Mouse (Mus musculus) hindbrain, embryonic 11.5 days (tissue): ENCODE measurements at regions not wholly inside any gene's neighbourhood (a gene's known extent, or its start where the extent isn't known, plus 50 kb on each side); places are given as distances from the start of the nearest gene placed in this dataset.

Experiments used
- ATAC-seq: fragments of 200-750 bp; cut with Nextera tagmentation; 2 replicates; pipeline ENCODE4 v1.8.0; 2017; ENCODE audit warnings: mild to moderate bottlenecking, moderate TSS enrichment, moderate library complexity; ENCODE audit not compliant: low FRiP score
- DNase-seq: peaks from one replicate; pipeline ENCODE4 v3.0.0-alpha.2; 2015; ENCODE audit warnings: low spot score
- H3K27ac ChIP-seq: fragments of 300-500 bp; sonication (generic); 2 replicates; pipeline ENCODE4 v1.5.1; 2014; ENCODE audit warnings: mild to moderate bottlenecking, low read depth, low read length
- H3K27me3 ChIP-seq: fragments of 300-500 bp; sonication (generic); 2 replicates; pipeline ENCODE4 v1.6.1; 2014; ENCODE audit warnings: mild to moderate bottlenecking, low read length, moderate library complexity, mixed read lengths; ENCODE audit not compliant: control insufficient read depth, insufficient read depth
- H3K36me3 ChIP-seq: fragments of 300-500 bp; sonication (generic); 2 replicates; pipeline ENCODE4 v1.6.1; 2014; ENCODE audit warnings: mild to moderate bottlenecking, low read length, moderate library complexity, mixed read lengths; ENCODE audit not compliant: control insufficient read depth, insufficient read depth
- H3K4me1 ChIP-seq: fragments of 300-500 bp; sonication (generic); replicated peaks from 2 replicates; pipeline ENCODE4 v1.6.1; 2014; ENCODE audit warnings: low read length, mixed read lengths; ENCODE audit not compliant: control insufficient read depth, insufficient read depth
- H3K4me2 ChIP-seq: fragments of 300-500 bp; sonication (generic); replicated peaks from 2 replicates; pipeline ENCODE4 v1.6.1; 2014; ENCODE audit warnings: mild to moderate bottlenecking, low read depth, low read length
- H3K4me3 ChIP-seq: fragments of 300-500 bp; sonication (generic); 2 replicates; pipeline ENCODE4 v1.5.1; 2014; ENCODE audit warnings: low read depth, low read length
- H3K9ac ChIP-seq: fragments of 300-500 bp; sonication (generic); 2 replicates; pipeline ENCODE4 v1.6.1; 2014; ENCODE audit warnings: low read depth, low read length
- H3K9me3 ChIP-seq: fragments of 300-500 bp; sonication (generic); 2 replicates; pipeline ENCODE4 v1.6.1; 2016; ENCODE audit warnings: low read length; ENCODE audit not compliant: control insufficient read depth
- WGBS: fragments of 180-500 bp; shearing (Covaris S2); extraction: QIAGEN DNeasy Blood & Tissue Kit; methylation state at CpG from one replicate; pipeline ENCODE4 v1.1.7; 2014; 5-methylcytosine and 5-hydroxymethylcytosine counted together

DNA sequence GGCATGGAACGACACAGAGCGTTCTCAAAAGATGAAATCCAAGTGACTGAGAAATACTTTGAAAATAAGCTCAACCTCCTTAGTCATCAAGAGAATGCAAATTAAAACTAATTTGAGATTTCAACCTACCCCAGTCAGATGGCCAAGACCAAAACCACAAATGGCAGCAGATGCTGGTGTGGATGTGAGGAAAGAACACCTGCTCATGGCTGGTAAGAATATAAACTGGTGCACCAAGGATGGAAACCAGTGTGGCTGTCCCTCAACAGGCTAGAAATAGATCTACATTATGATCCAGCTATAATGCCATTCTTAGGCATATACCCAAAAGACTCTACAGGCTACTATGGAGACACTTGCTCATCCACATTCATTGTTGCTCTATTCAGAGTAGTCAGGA is 170.3 kb upstream of the Trhde start:
- no peak overlapping the region for H3K4me2 ChIP-seq
- H3K4me3 ChIP-seq = no peak overlapping the region
- no peak overlapping the region for H3K9ac ChIP-seq
- H3K27me3 ChIP-seq = no peaks in the 10 kb centered on the region
- H3K36me3 ChIP-seq = no peaks in the 10 kb centered on the region
- 91% methylated on average over 2 of the region's 2 CpGs for WGBS
- no peak overlapping the region for H3K27ac ChIP-seq
- ATAC-seq = no peak
- H3K9me3 ChIP-seq = no peaks in the 10 kb centered on the region
- no peak for DNase-seq
- no peaks in the 10 kb centered on the region for H3K4me1 ChIP-seq

- DNase-seq (no peak), ATAC-seq (no peak)
- Histone ChIP-seq H3K4me3 (no peak overlapping the region), H3K27me3 (no peaks in the 10 kb centered on the region), H3K36me3 (no peaks in the 10 kb centered on the region), H3K9me3 (no peaks in the 10 kb centered on the region), H3K27ac (no peak overlapping the region), H3K4me1 (no peaks in the 10 kb centered on the region), H3K9ac (no peak overlapping the region), H3K4me2 (no peak overlapping the region)
- whole genome bisulfite sequencing = 86% methylated on average over 2 of the region's 2 CpGs
Observed at GRCm38 (mm10) chr10:114963656-114964055, 161.5 kb upstream of the Trhde start.

DNA sequence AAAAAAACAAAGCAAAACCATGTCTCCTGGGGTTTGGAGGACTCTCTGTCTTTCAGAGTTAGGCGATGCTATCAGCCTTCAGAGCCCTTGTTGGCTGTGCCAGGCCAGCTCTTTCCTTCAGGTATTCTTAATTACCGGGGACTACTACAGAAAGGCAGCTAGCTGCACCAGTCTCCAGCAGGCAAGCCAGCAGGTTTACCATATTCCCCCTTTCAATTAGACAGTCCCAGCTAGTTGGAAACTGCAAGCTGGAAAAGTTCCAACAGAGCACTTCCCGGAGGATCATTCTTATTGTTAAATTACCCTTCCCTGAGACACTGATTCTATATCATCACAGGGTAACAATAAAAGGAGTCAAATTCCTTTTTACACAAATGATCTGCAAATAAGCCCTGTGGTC is 155.8 kb upstream of the Trhde start:
- ATAC-seq = no peak
- H3K36me3 ChIP-seq = no peaks in the 10 kb centered on the region
- no peak for DNase-seq
- H3K9ac ChIP-seq = no peak overlapping the region
- H3K4me1 ChIP-seq = no peaks in the 10 kb centered on the region
- no peaks in the 10 kb centered on the region for H3K27me3 ChIP-seq
- H3K9me3 ChIP-seq = no peaks in the 10 kb centered on the region
- H3K4me2 ChIP-seq = no peak overlapping the region
- 53% methylated on average over 3 of the region's 3 CpGs for WGBS
- no peak overlapping the region for H3K4me3 ChIP-seq
- H3K27ac ChIP-seq = no peak overlapping the region

- no peak for ATAC-seq
Observed at GRCm38 (mm10) chr10:114956257-114956656, 154.2 kb upstream of the Trhde start.

DNA sequence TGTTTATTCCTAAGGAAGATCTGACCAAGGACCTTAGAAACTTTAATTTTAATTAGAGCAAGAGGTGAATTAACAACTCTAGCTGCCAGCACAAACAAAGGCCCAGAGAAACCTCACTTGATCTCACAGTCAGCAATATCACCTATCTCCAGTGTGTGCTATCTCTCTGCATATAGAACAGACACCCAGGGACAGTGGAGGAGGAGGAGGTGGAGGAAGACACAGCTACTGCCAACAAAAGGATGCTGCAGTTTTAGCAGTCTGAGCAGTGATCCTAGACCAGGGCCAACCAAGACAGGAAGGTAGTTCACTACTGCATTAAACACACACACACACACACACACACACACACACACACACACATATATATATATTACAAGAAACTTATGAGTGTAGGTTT is 153.5 kb upstream of the Trhde start:
- Histone ChIP-seq H3K9me3 (no peaks in the 10 kb centered on the region), H3K4me3 (no peak overlapping the region), H3K4me2 (no peak overlapping the region), H3K9ac (no peak overlapping the region), H3K4me1 (no peaks in the 10 kb centered on the region), H3K36me3 (no peaks in the 10 kb centered on the region), H3K27me3 (no peaks in the 10 kb centered on the region), H3K27ac (no peak overlapping the region)
- no peak for DNase-seq
- no peak for ATAC-seq

More at GRCm38 (mm10) chr10:114956257-114956656, 154.2 kb upstream of the Trhde start:
- DNase-seq = no peak
- WGBS = 85% methylated on average over 6 of the region's 6 CpGs
- Histone ChIP-seq H3K4me3 (no peak overlapping the region), H3K27me3 (no peaks in the 10 kb centered on the region), H3K4me1 (no peaks in the 10 kb centered on the region), H3K9ac (no peak overlapping the region), H3K9me3 (no peaks in the 10 kb centered on the region), H3K4me2 (no peak overlapping the region), H3K27ac (no peak overlapping the region), H3K36me3 (no peaks in the 10 kb centered on the region)

- Histone ChIP-seq H3K27me3 (no peaks in the 10 kb centered on the region), H3K9me3 (no peaks in the 10 kb centered on the region), H3K4me1 (no peaks in the 10 kb centered on the region), H3K36me3 (no peaks in the 10 kb centered on the region), H3K9ac (no peak overlapping the region), H3K27ac (no peak overlapping the region), H3K4me2 (no peak overlapping the region), H3K4me3 (no peak overlapping the region)
- no peak for DNase-seq
- 0 out of 2 replicates have a peak, but pooled peaks have one; percentile 18 for ATAC-seq
- WGBS = 74% methylated on average over 12 of the region's 12 CpGs
Observed at GRCm38 (mm10) chr10:114953358-114953757, 151.3 kb upstream of the Trhde start.

GRCm38 (mm10) chr10:114949194-114949593 is 147.1 kb upstream of the Trhde start:
- Histone ChIP-seq H3K27ac (no peak overlapping the region), H3K4me3 (no peak overlapping the region), H3K9me3 (no peaks in the 10 kb centered on the region), H3K36me3 (no peaks in the 10 kb centered on the region), H3K27me3 (no peaks in the 10 kb centered on the region), H3K4me2 (no peak overlapping the region), H3K9ac (no peak overlapping the region), H3K4me1 (no peaks in the 10 kb centered on the region)
- no peak for DNase-seq
- ATAC-seq = no peak
- WGBS = 93% methylated on average over 6 of the region's 6 CpGs

GRCm38 (mm10) chr10:114924746-114925145 is 122.6 kb upstream of the Trhde start:
- DNase-seq (no peak), ATAC-seq (no peak)
- H3K27me3 ChIP-seq = no peaks in the 10 kb centered on the region
- no peaks in the 10 kb centered on the region for H3K4me1 ChIP-seq
- no peak overlapping the region for H3K4me2 ChIP-seq
- H3K9me3 ChIP-seq = no peaks in the 10 kb centered on the region
- no peak overlapping the region for H3K4me3 ChIP-seq
- H3K36me3 ChIP-seq = no peaks in the 10 kb centered on the region
- no peak overlapping the region for H3K27ac ChIP-seq
- H3K9ac ChIP-seq = no peak overlapping the region
- WGBS = 87% methylated on average over 2 of the region's 2 CpGs

DNA sequence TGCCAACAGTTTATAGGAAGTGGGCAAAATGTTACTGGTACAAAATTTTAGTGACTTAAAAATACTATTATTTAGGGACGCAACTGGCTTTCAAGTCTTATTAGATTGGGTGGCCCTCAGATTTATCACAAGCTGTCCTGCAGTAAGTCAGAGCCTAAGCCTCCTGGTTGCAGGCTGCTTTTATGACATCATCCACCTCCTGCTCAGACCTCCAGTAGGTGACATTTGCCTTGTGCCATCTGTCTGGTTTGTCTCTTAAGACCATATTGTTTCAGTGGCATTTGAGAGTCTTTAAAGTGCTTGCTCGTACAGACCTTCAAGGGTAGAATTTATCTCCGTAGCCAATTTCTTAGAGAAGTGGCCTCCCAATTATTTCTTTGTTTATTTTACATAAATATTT is 111.9 kb upstream of the Trhde start:
- H3K9ac ChIP-seq = no peak overlapping the region
- H3K27me3 ChIP-seq = no peaks in the 10 kb centered on the region
- no peaks in the 10 kb centered on the region for H3K9me3 ChIP-seq
- no peaks in the 10 kb centered on the region for H3K36me3 ChIP-seq
- ATAC-seq = no peak
- no peak for DNase-seq
- H3K4me1 ChIP-seq = no peaks in the 10 kb centered on the region
- no peak overlapping the region for H3K4me2 ChIP-seq
- H3K4me3 ChIP-seq = no peak overlapping the region
- WGBS = 88% methylated on average over 3 of the region's 3 CpGs
- no peak overlapping the region for H3K27ac ChIP-seq
